Mouse (Mus musculus): ENCODE measurements around the gene Tpcn2. TPM values are rescaled to one million over a fixed set of nuclear protein-coding genes. Genes with fewer than 3 reads are reported as not detected.

The Tpcn2 gene
- polyA plus RNA-seq, 1 experiment from 2014 or later = 3.5 TPM

GRCm38 (mm10) chr7:145139576-145139975, 144.2 kb downstream of the Tpcn2 start:
- no peaks in the 10 kb centered on the region for H3K36me3 ChIP-seq (ENCODE audit: control insufficient read depth, insufficient read depth, low read length)
- ATAC-seq (replicated peaks; ENCODE audit: low FRiP score, low TSS enrichment, low read depth) (no peak), DNase-seq (ENCODE audit: low spot score) (no peak)
- no peak overlapping the region for H3K9ac ChIP-seq (ENCODE audit: low read length)
- WGBS = 92% methylated on average over 3 of the region's 3 CpGs
- no peak overlapping the region for H3K4me2 ChIP-seq (ENCODE audit: low read length)
- no peak overlapping the region for H3K4me3 ChIP-seq (ENCODE audit: low read depth, low read length)
- H3K27me3 ChIP-seq (replicated peaks; ENCODE audit: control insufficient read depth, insufficient read depth, low read length) = no peaks in the 10 kb centered on the region
- H3K27ac ChIP-seq (ENCODE audit: low read depth) = no peak overlapping the region
- peaks cover 8% of the 10 kb centered on the region; the same call in 1 of the 2 replicates for H3K9me3 ChIP-seq (ENCODE audit: control insufficient read depth, low read length)
- no peaks in the 10 kb centered on the region for H3K4me1 ChIP-seq (replicated peaks; ENCODE audit: control insufficient read depth, insufficient read depth, low read length)

DNA sequence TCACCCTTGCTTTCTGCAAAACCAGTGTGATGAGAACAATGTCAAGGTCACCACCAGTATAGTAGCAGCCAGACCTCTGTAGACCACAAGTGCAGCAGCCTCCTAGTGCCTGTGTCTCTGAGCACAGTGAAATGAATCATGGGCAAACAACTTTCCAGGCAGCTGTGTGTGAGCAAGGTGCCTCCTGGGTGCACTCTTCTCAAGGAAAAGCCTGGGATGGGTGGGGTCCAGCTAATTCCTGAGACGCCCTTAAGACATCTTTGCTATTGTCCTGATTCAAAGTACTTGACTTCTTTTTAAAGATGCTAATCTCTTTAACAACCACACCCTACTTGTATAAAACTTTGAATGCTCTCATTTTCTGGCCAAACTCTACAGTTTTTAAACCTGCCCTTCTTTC, 144.7 kb downstream of the Tpcn2 start:
- peaks cover 8% of the 10 kb centered on the region; the same call in 1 of the 2 replicates for H3K9me3 ChIP-seq (ENCODE audit: control insufficient read depth, low read length)
- ATAC-seq (replicated peaks; ENCODE audit: low FRiP score, low TSS enrichment, low read depth) (no peak), DNase-seq (ENCODE audit: low spot score) (no peak)
- no peaks in the 10 kb centered on the region for H3K36me3 ChIP-seq (ENCODE audit: control insufficient read depth, insufficient read depth, low read length)
- H3K9ac ChIP-seq (ENCODE audit: low read length) = no peak overlapping the region
- no peak overlapping the region for H3K4me2 ChIP-seq (ENCODE audit: low read length)
- H3K4me3 ChIP-seq (ENCODE audit: low read depth, low read length) = no peak overlapping the region
- H3K27me3 ChIP-seq (replicated peaks; ENCODE audit: control insufficient read depth, insufficient read depth, low read length) = no peaks in the 10 kb centered on the region
- H3K4me1 ChIP-seq (replicated peaks; ENCODE audit: control insufficient read depth, insufficient read depth, low read length) = no peaks in the 10 kb centered on the region
- no peak overlapping the region for H3K27ac ChIP-seq (ENCODE audit: low read depth)
- WGBS = 65% methylated on average over 1 of the region's 1 CpGs

DNA sequence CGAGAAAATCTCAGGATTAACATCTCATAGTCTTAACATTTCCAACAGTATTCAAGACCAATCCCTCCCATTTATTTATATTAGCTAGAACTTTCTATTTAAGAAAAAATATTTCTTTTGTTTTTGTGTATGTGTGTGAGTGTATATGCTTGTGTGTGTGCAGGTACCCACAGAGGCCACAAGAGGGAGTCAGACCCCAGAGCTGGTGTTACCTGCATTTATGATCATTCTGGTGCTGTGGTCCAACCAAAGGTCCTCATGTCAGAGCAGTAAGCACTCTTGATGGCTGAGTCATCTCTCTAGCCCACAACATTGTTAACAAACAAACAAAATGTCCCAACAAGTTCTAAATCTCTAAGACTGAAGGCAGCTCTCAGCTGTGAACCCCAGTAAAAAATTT, 145.9 kb downstream of the Tpcn2 start:
- ATAC-seq (replicated peaks; ENCODE audit: low FRiP score, low TSS enrichment, low read depth) (no peak), DNase-seq (ENCODE audit: low spot score) (no peak)
- Histone ChIP-seq H3K27ac (ENCODE audit: low read depth) (no peak overlapping the region), H3K9me3 (ENCODE audit: control insufficient read depth, low read length) (peaks cover 8% of the 10 kb centered on the region; the same call in 1 of the 2 replicates), H3K4me1 (replicated peaks; ENCODE audit: control insufficient read depth, insufficient read depth, low read length) (no peaks in the 10 kb centered on the region), H3K27me3 (replicated peaks; ENCODE audit: control insufficient read depth, insufficient read depth, low read length) (no peaks in the 10 kb centered on the region), H3K9ac (ENCODE audit: low read length) (no peak overlapping the region), H3K4me3 (ENCODE audit: low read depth, low read length) (no peak overlapping the region), H3K36me3 (ENCODE audit: control insufficient read depth, insufficient read depth, low read length) (no peaks in the 10 kb centered on the region), H3K4me2 (ENCODE audit: low read length) (no peak overlapping the region)
- WGBS = 95% methylated on average over 1 of the region's 1 CpGs

DNA sequence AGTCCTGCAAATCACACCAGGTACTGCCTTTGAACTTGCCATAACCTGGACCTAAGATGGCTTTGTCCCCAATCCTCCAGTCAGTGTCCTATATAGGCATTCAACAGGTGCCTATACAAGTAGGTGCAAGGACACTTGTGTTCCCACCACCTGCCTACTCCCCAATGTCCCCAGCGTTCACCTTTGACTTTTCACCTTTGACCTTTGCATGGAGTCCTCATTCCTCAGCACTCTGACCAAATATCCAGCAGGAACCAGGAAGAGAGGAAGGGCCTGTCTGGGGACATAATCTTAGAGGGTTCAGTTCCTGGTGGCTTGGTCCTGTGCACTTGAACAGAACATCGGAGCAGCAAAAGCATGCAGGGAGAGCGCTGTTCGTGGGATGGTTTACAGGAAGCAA, 147.0 kb downstream of the Tpcn2 start:
- DNase-seq (ENCODE audit: low spot score) (no peak), ATAC-seq (replicated peaks; ENCODE audit: low FRiP score, low TSS enrichment, low read depth) (no peak)
- H3K27me3 ChIP-seq (replicated peaks; ENCODE audit: control insufficient read depth, insufficient read depth, low read length) = no peaks in the 10 kb centered on the region
- WGBS = 80% methylated on average over 4 of the region's 4 CpGs
- no peak overlapping the region for H3K27ac ChIP-seq (ENCODE audit: low read depth)
- no peak overlapping the region for H3K9ac ChIP-seq (ENCODE audit: low read length)
- no peak overlapping the region for H3K4me3 ChIP-seq (ENCODE audit: low read depth, low read length)
- H3K4me2 ChIP-seq (ENCODE audit: low read length) = no peak overlapping the region
- no peaks in the 10 kb centered on the region for H3K4me1 ChIP-seq (replicated peaks; ENCODE audit: control insufficient read depth, insufficient read depth, low read length)
- H3K9me3 ChIP-seq (ENCODE audit: control insufficient read depth, low read length) = peaks cover 8% of the 10 kb centered on the region; the same call in 1 of the 2 replicates
- no peaks in the 10 kb centered on the region for H3K36me3 ChIP-seq (ENCODE audit: control insufficient read depth, insufficient read depth, low read length)

Other genes starting within 250 kb of the Tpcn2 start
- gene 1810010D01Rik, start 75.9 kb downstream of the Tpcn2 start, polyA plus RNA-seq (2014; fragmentation: Nextera tagmentation; extraction: Ambion mirVana) = 0.69 and 2.1 TPM in 2 replicates
- gene Mrgprf, start 16.8 kb upstream of the Tpcn2 start, polyA plus RNA-seq (2014; fragmentation: Nextera tagmentation; extraction: Ambion mirVana) = 1.1 TPM in 2 replicates
- not detected in 2 replicates for gene Mrgprd, start 30.8 kb upstream of the Tpcn2 start, polyA plus RNA-seq (2014; fragmentation: Nextera tagmentation; extraction: Ambion mirVana)

Measured in intestine, embryonic 14.5 days (tissue).